Comparison of ENCODE assay signal across 22 mouse cellular contexts in the genomic region with DNA sequence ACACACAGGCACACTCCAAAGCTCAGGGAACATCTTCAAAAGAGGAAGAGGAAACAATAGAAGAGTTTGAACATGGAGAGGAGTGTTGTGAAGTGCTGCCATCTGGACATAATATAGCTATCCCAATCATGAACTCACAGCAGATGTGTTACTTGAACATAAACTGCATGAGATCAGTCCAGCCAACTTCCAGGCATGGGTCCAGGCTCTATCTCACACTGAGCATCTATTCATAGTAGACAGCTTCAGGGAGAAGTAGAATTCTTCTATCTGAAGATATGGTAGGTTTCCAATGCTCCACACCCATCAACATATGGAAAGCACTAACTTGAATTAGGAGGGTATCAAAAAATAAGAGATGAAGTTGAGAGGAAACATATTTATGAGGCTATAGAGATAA.
"Had no signal": no experiment of that assay in that cellular context is flagged by ENCODE, and none has a peak within 500 bp of the region (broad histone marks: within the 10 kb centered on the region; RNA-seq: fewer than 3 reads in every experiment).

No protein-coding gene starts in this region.

- H3K27ac ChIP-seq: kidney, postnatal 0 days; layer of hippocampus, adult 2 months; limb, embryonic 15.5 days; liver, embryonic 14.5 days; lung, embryonic 15.5 days; midbrain, embryonic 10.5 days; midbrain, embryonic 13.5 days; neural tube, embryonic 13.5 days had no signal

- DNase-seq: kidney, adult 2 months; kidney, postnatal 25 days; layer of hippocampus, adult 9-11 months; lung, adult 18-20 months; lung, postnatal 10 days; lung, postnatal 36 days; retina, postnatal 1 day; right cerebral cortex, postnatal 14 days; thymus, adult 18-20 months; thymus, postnatal 36 days had no signal

- H3K9ac ChIP-seq: limb, embryonic 15.5 days; liver, embryonic 14.5 days; lung, embryonic 15.5 days; midbrain, embryonic 13.5 days; neural tube, embryonic 13.5 days had no signal

- H3K4me2 ChIP-seq: limb, embryonic 15.5 days; liver, embryonic 11.5 days; lung, embryonic 15.5 days; midbrain, embryonic 13.5 days; neural tube, embryonic 13.5 days had no signal

- H3K27me3 ChIP-seq: limb, embryonic 15.5 days; lung, embryonic 15.5 days; megakaryocyte, embryonic 14.5 days; midbrain, embryonic 13.5 days; neural tube, embryonic 13.5 days had no signal

- H3K9me3 ChIP-seq: limb, embryonic 15.5 days; lung, embryonic 15.5 days; midbrain, embryonic 13.5 days; neural tube, embryonic 13.5 days had no signal

- H3K4me3 ChIP-seq: layer of hippocampus, adult 2 months; limb, embryonic 15.5 days; lung, embryonic 15.5 days; megakaryocyte, embryonic 14.5 days; midbrain, embryonic 10.5 days; midbrain, embryonic 13.5 days; myocyte; neural tube, embryonic 13.5 days had no signal

- ATAC-seq: midbrain, embryonic 13.5 days; midbrain, embryonic 16.5 days had no signal

- H3K36me3 ChIP-seq: limb, embryonic 15.5 days; lung, embryonic 15.5 days; midbrain, embryonic 10.5 days; midbrain, embryonic 13.5 days; neural tube, embryonic 13.5 days had no signal

- H3K4me1 ChIP-seq: limb, embryonic 15.5 days; lung, embryonic 15.5 days; megakaryocyte, embryonic 14.5 days; midbrain, embryonic 10.5 days; midbrain, embryonic 13.5 days; neural tube, embryonic 13.5 days had no signal
